Mouse (Mus musculus) cerebellum, adult 18-20 months (tissue): ENCODE results near the gene Cenpm.
A peak's percentile ranks its signal among the peaks of the same experiment; 100 is the strongest.

Source experiments
- DNase-seq, 2 experiments: peaks; one replicate each; pipeline ENCODE4 v3.0.0; 2021

The Cenpm gene

GRCm38 (mm10) chr15:82213222-82213621, 31.3 kb downstream of the Cenpm start:
- DNase-seq, result peak; percentile 32 to 51

- DNase-seq, result peak; percentile 74 to 77
These were observed 31.8 kb downstream of the Cenpm start, which contains the start of gene Shisa8 for GRCm38 (mm10) chr15:82212752-82213063. Gene Shisa8, minus strand, starts transcription at chr15:82212815.

- peak; percentile 62 to 77 for DNase-seq
These were observed 32.4 kb downstream of the Cenpm start for GRCm38 (mm10) chr15:82211911-82212751.

GRCm38 (mm10) chr15:82211281-82211680, 33.3 kb downstream of the Cenpm start:
- peak; percentile 21 to 43 for DNase-seq

DNA sequence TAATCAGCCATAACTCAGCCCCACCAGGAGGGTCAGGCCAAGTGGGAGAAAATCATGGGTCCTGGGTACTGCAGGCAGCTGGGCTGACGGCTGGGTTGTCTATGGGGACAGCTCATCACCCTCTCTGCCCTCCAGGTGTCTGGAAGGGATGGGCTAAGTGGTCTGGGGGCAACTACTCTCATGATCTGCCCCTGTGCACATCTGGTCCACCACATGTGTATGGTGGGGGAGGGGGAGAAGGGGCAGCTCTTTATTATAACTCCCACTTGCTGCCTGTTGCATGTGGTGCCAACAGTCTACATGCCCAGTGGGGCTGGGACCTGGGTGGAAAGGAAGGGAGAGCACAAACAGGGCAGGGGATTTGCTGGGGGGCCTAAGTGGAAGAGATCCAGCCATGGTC, 33.7 kb downstream of the Cenpm start:
- DNase-seq, result peak; percentile 26 to 38

- peak; percentile 30 to 54 for DNase-seq
These were observed 35.1 kb downstream of the Cenpm start for GRCm38 (mm10) chr15:82209295-82210050.

- peak in 1 of 2 experiments; percentile 17 for DNase-seq
These were observed 36.2 kb downstream of the Cenpm start for GRCm38 (mm10) chr15:82208307-82208706.

- DNase-seq, result peak; percentile 23 to 47
These were observed 36.9 kb downstream of the Cenpm start for GRCm38 (mm10) chr15:82207504-82208219.

DNA sequence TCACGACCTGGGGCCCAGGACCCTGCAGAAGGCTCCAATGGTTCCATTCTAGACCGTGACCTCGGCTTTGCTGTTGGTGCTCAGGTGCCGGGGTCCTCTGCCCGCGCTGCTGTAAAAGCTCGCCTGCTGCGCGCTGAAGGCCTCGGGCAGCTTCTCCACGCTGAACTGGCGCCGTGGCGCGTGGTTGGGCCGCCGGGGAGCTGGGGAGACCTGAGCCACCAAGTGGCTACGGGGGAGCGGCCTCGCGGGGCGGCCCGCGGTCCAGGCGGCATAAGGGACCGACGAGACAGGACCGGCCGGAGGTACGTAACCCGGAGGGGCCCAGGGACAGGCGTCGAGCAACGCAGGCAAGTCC, 37.5 kb downstream of the Cenpm start:
- DNase-seq, result peak; percentile 33 to 64

- DNase-seq, result peak; percentile 95 to 97
These were observed 38.0 kb downstream of the Cenpm start for GRCm38 (mm10) chr15:82206365-82207104.

DNA sequence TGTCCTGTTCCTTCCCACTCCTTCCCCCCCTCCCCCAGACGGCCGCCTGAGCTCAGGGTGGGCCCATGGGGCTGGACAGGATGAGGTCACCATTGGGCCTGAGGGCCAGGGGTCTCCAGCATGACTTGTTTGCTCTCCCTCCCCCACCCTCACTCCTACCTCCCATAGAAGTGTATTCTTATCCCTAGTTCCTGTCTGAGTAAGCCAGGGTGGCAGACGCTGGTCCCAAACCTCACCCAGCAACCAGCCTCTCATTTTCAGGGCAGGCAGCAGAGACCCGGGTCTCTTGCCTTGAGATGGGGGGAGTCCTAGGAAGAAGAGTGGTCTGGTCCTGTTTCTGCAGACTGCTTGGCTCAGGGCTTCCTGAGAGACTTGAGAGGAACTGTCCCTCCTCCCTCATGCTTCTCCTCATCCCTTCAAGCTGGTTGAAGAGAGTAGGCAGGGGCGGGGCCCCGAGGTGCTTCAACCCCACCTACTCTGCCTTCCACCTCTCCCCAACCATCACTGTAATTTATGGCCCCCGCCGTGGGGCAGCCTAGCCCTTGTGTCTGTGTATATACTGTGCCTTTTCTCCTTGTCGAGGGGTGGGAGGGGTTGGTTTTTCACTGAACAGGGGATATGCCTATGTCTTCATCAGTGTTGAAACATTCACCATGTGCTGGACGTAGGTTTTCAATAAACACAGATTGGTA, 39.7 kb downstream of the Cenpm start:
- DNase-seq, result peak; percentile 20 to 46

DNA sequence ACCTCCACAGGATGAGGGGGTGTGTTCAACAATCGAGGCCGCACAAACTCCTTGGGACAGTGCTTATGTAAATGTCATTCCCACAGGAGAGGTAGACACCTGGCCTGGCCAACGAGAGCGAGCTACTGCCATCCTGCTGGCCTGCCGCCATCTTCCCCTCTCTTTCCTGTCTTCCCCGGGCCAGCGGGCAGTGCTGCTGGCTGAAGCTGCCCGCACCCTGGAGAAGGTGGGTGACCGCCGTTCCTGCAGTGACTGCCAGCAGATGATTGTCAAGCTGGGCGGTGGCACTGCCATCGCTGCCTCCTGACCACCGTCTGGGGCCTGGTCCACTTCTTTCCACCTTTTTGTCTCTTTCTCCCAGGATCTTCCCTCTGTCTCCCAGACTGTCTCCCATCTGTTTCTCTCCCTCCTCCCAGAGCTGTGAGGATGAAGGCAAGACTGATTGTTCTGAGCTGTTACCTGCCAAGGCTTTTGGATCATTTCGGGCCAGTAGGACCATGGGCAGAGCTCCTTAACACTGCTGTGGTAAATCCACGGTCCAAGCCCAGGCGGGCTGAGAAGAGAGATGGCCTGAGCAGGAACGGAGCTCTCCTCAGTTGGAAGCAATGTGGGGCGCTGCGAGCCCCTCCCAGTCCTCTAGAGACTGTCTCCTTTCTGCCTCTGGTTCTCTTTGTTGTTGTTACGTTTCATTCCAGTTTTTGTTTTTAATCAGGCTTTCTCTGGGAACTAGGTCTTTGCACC, 40.8 kb downstream of the Cenpm start:
- DNase-seq, result peak; percentile 85 to 87

DNA sequence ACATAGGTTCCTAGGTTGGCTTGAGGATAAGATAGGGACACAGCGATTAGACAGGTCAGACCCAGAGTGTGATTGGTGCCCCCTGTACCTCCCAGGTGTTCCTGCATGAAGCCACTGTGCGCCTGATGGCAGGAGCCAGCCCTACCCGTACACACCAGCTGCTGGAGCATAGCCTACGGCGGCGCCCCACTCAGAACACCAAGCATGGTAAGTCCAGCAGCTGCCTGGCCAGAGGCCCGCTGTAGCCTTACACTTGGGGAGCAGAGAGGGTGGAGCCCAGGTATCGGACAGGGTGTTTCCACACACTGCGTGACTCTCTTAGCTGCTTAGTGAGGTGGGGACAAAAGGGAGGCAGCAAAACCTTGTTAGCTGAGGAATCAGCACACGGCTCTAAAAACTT, 41.5 kb downstream of the Cenpm start:
- DNase-seq, result peak; percentile 35 to 48

GRCm38 (mm10) chr15:82202086-82202485, 42.5 kb downstream of the Cenpm start:
- DNase-seq, result peak; percentile 32 to 36

DNA sequence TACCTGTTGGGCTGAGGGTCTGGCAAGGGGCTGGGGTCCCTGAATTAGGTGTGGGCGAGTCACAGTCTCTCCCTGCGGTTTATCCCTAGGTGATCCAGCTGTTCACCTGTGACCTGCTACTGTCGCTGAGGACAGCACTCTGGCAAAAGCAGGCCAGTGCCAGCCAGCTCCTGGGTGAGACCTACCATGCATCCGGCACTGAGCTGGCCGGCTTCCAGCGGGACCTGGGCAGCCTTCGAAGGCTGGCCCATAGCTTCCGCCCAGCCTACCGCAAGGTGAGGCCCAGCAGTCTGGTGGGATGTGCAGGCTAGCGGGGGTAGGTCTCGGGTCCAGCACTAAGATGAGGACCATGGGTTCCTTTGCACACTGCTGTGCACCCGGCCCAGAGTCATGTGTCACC, 45.0 kb downstream of the Cenpm start:
- peak; percentile 37 to 59 for DNase-seq

GRCm38 (mm10) chr15:82198342-82198741, 46.2 kb downstream of the Cenpm start:
- no peak for DNase-seq

DNA sequence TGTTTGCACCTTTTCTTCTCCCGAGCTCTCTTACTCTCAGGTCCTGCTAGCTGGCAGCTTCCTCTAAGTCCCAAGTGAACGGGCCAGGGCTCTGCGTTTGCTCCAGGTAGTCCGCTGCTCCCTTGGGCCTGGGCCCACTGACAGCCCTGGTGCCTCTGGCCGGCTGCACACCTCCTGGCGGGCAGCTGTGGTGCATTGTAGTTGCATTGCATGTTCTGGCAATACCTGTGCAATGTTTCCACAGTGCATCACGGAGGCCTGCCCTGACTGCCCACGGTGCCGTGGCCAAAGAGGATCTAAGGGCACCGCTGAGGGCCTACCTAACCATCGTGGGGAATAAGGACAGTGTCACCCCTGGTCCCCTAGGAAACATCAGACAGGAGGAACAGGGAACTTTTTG, 46.6 kb downstream of the Cenpm start:
- no peak for DNase-seq

- peak in 1 of 2 experiments; percentile 28 for DNase-seq
These were observed 47.2 kb downstream of the Cenpm start for GRCm38 (mm10) chr15:82197246-82197750.

GRCm38 (mm10) chr15:82196300-82196699, 48.2 kb downstream of the Cenpm start:
- peak in 1 of 2 experiments; percentile 58 for DNase-seq

DNA sequence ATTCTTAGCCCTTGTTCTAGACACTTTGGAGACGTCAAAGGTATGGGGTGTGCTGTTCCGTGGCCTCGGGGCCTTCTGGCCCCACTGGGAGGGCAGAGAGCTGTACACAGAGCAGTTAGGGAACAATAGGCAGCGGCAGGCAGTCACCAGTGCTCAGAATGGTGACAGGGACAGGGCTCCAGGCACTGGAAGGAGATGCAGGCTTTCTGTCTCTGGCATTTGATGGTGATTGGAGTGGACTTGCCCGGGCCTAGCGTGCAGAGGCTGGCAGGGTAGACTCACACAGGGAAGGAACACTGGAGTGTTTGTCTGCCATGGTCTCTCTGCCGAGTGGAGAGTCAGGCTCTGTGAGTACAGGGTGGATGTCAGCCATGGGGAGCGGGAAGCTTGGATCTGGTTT, 51.9 kb downstream of the Cenpm start:
- DNase-seq, result no peak
